Mouse (Mus musculus): ENCODE results near the gene Ifit1bl1. TPM values are rescaled to one million over a fixed set of nuclear protein-coding genes. Genes with fewer than 3 reads are reported as not detected.

Gene Ifit1bl1
- polyA plus RNA-seq (2012; rRNA removed) = 1.1 and 1.3 TPM in 2 replicates

DNA sequence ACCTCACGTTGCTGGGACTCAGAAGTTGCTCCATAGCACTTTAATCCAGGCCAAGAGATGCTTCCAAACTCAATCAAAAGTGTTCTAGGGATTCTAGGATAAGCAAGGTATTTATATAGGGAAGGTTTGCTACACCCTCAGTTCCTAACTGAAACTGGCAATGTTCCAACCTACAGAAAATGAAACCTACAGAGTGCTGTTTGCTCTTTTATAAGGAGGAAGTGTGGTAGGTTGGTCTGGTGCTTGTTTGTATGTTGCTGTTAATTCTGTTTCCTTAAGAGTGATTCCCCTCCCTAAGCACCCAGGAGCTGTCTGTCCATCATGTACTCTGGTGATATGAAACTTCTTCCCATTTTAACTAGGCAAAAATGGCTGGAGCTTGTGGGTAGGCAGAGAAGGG, at the start of gene Ifit1bl1:
Ifit1bl1 (minus strand) TSS at position 69 of the 400 bp plus-strand sequence.

DNA sequence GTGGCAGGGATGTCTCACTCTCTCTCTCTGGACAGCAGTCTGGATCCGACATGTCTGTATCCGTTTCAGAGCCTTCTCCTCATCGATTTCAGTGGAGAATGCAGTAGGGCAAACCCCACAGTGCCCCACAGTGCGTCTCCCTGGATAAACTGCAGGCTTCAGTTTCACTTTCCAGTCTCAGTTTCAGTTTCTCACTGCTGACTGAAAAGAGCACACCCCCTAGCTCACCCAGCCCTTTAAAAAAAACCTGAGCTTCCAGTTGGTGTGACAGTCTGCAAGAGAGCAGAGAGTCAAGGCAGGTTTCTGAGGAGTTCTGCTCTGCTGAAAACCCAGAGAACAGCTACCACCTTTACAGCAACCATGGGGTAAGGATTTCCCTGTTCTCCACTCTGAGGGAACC, 38.9 kb upstream of the Ifit1bl1 start, which contains the start of the genes Ifit1bl2 and Ifit1:
Ifit1bl2 (minus strand) TSS at position 121 of the 400 bp plus-strand sequence.
Ifit1 (plus strand) TSS at position 249 of the 400 bp plus-strand sequence.

DNA sequence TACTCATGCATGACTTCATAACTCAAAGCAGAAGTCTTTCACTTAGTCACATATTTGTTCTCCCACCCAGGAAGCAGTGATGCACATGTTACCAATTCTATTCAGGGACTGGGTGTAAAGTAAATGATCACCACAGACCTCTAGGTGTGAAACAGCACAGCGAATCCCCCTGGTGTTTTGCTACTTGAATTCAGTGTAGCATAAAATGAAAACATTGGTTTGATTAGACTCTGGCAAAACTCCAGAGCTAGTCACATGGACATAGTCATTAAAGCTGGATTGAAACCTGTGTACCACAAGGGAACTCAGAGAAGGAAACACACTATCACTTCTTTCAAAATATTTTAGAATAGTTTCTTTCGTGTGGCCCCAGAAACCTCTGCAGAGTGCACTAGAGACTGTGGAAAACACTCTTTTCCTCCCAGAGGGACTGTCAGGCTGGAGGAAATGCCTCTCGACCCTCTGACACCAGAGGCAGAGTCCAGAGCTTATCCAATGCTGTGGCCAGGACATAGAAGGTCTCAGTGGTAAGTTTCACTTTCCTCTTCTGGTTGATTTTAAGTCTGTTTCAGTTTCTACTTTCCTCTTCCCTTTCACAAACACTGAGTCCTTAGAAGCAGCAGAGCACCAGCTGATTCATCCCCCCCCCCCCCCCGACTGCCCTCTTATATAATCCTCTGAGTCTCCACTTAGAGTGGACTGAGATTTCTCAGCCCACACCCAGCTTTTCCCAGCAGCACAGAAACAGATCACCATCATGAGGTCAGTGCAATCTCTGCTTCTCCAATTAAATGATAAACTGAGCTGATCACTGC, 5.7 kb upstream of the Ifit1bl1 start, which contains the start of gene Ifit3b:
Ifit3b (plus strand) TSS at position 734 of the 815 bp plus-strand sequence.

DNA sequence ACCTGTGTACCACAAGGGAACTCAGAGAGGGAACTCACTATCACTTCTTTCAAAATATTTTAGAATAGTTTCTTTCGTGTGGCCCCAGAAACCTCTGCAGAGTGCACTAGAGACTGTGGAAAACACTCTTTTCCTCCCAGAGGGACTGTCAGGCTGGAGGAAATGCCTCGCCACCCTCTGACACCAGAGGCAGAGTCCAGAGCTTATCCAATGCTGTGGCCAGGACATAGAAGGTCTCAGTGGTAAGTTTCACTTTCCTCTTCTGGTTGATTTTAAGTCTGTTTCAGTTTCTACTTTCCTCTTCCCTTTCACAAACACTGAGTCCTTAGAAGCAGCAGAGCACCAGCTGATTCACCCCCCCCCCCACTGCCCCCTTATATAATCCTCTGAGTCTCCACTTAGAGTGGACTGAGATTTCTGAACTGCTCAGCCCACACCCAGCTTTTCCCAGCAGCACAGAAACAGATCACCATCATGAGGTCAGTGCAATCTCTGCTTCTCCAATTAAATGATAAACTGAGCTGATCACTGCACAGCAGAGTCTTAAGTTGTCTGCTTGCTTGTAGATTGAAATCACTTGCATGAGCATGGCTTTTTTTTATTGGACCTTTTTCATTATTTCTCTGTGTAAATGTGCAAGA, 18.5 kb downstream of the Ifit1bl1 start, which contains the start of gene Ifit3:
Ifit3 (plus strand) TSS at position 406 of the 641 bp plus-strand sequence.

DNA sequence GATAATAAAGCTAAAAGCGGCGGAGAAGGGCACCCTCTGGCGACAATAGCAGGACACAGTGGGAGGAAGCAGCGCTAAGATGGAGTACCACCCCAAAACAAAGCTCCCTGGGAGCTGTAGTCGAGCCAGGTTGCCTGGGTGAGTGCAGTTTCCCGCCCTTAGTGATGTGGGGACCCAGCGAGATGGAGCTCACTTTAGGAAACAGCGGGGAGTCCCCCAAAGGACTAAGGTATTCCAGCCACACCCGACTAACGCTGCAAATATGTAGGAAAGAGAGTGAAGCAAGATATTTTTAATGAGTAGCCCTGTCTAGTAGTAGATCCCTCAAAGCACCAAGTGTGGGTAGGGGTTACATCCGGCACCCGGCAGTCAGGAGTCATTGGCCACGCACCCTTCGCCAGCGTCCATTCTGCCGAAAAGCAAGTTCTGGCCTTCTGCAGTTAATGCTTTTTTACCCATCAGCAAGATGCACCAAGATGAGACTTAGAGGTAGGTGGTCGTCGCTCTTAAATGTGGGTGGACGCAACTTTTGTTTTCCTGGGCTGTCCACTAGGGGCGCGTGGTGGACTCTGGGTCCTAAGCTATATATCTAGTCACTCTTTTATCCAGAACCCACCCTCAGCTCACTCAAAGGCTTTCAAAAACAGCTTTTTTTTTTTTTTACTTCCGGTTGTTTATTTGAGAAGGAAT, 51.1 kb downstream of the Ifit1bl1 start, which contains the start of gene Ifit2:
Ifit2 (plus strand) TSS at position 161 of the 690 bp plus-strand sequence.

Other genes with a start within 250 kb of the Ifit1bl1 start
- 1.1 and 1.6 TPM in 2 replicates for gene Ch25h, start 126.8 kb downstream of the Ifit1bl1 start, polyA plus RNA-seq (2012; rRNA removed)
- 16.9 and 18.2 TPM in 2 replicates for gene Lipa, start 74.5 kb downstream of the Ifit1bl1 start, polyA plus RNA-seq (2012; rRNA removed)
- gene Ifit2, start 51.3 kb downstream of the Ifit1bl1 start, polyA plus RNA-seq (2012; rRNA removed) = 4.6 TPM in 2 replicates
- 1.4 and 2.5 TPM in 2 replicates for gene Ifit3, start 18.4 kb downstream of the Ifit1bl1 start, polyA plus RNA-seq (2012; rRNA removed)
- gene Ifit3b, start 6.0 kb upstream of the Ifit1bl1 start, polyA plus RNA-seq (2012; rRNA removed) = 0.06 and 0.33 TPM in 2 replicates
- gene Ifit1bl2, start 38.8 kb upstream of the Ifit1bl1 start, polyA plus RNA-seq (2012; rRNA removed) = 0.19 and 0.31 TPM in 2 replicates
- 1.0 and 1.4 TPM in 2 replicates for gene Ifit1, start 38.9 kb upstream of the Ifit1bl1 start, polyA plus RNA-seq (2012; rRNA removed)
- gene Slc16a12, start 145.3 kb upstream of the Ifit1bl1 start, polyA plus RNA-seq (2012; rRNA removed) = 1.8 and 1.9 TPM in 2 replicates